Mouse (Mus musculus): ENCODE data around the gene Tmem63a. TPM values are rescaled to one million over a fixed set of nuclear protein-coding genes. Genes with fewer than 3 reads are reported as not detected.
A peak's percentile ranks its signal among the peaks of the same experiment; 100 is the strongest.

Gene Tmem63a
- total RNA-seq, 1 experiment, result 14.7 TPM

DNA sequence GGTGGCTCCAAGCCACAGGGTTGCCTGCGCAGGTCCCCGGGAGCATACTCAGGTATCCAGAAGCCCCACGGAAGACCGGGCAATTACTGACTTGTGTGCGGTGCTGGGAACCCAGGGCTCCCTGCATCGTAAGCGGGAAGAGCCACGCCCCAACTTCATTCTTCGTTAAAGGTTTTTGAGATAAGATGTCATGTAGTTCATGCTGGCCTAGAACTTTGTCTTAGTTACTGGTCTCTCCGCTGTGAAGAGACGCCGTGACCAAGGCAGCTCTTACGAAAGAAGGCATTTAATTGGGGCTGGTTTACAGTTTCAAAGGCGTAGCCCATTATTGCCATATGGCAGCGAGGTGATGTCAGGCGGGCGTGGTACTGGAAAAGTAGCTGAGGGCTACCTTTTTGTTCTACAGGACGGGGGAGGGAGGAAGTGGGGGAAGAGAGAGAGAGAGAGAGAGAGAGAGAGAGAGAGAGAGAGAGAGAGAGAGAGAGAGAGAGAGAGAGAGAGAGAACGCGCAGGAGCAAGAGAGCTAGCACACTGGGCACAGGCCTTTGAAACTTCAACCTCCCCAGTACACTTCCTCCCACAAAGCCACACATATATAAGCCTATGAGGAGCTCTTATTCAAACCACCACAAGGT, 30.4 kb upstream of the Tmem63a start:
- Histone ChIP-seq H3K4me3 (ENCODE audit: insufficient read depth in 1 of 2, low read depth in 1 of 2, low read length in 2 of 2, poor library complexity in 1 of 2, severe bottlenecking in 1 of 2) (no peak overlapping the region), H3K4me1 (ENCODE audit: control insufficient read depth in 2 of 2, insufficient read depth in 2 of 2, low read length in 2 of 2, poor library complexity in 1 of 2) (peaks cover 7 to 31% of the 10 kb centered on the region in 2 experiments), H3K9ac (ENCODE audit: insufficient read depth, low read depth, low read length, poor library complexity, severe bottlenecking) (0 out of 2 replicates have a peak overlapping the region, but pooled peaks have one; percentile 16), H3K36me3 (ENCODE audit: control insufficient read depth, insufficient read depth, low read length, poor library complexity, severe bottlenecking) (peaks cover 22% of the 10 kb centered on the region), H3K27ac (ENCODE audit: insufficient read depth, low read depth, low read length, poor library complexity, severe bottlenecking) (no peak overlapping the region), H3K9me3 (ENCODE audit: control insufficient read depth, insufficient read depth, low read depth, low read length) (no peaks in the 10 kb centered on the region)
- TF ChIP-seq ZNF384 (IDR thresholded peaks at IDR 0.05; ENCODE audit: low read depth, low read length), result no peak
- TF ChIP-seq HCFC1 (IDR thresholded peaks at IDR 0.05; ENCODE audit: borderline replicate concordance, insufficient read depth, low read length), result no peak
- no peak for TF ChIP-seq CHD2 (IDR thresholded peaks at IDR 0.05; ENCODE audit: low read depth, low read length)
- no peak for TF ChIP-seq MAFK (IDR thresholded peaks at IDR 0.05; ENCODE audit: insufficient read depth, low read depth, low read length)
- no peak for TF ChIP-seq ZC3H11A (IDR thresholded peaks at IDR 0.05; ENCODE audit: borderline replicate concordance, low read depth, low read length)
- DNase-seq (ENCODE audit: low read depth, low spot score), result no peak
- in situ Hi-C loops (cut with MboI; ENCODE audit: low sequenced_read_pairs in 2 of 2, unreplicated experiment in 2 of 2), result no loop called here

DNA sequence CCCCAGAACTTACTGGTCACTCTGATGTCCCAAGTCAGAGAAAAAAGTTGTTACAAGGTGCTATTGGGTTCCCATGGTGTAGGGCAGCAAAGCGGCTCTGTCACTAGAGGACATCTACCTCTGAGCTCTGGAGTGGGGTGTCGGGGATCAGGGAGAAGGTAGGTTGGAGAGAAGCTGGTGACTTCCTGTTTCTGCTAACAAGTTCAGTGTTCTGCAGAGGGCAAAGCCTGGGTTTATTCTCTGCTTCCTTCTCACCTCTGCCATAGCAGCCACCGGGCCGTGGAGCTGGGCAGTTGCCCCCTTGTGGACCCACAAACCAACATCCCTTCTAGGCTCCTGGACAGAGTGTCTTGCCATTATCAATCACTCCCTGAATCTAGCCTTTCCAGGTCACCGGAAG, 29.4 kb upstream of the Tmem63a start:
- Histone ChIP-seq H3K9me3 (ENCODE audit: control insufficient read depth, insufficient read depth, low read depth, low read length) (no peaks in the 10 kb centered on the region), H3K27ac (ENCODE audit: insufficient read depth, low read depth, low read length, poor library complexity, severe bottlenecking) (no peak overlapping the region), H3K9ac (ENCODE audit: insufficient read depth, low read depth, low read length, poor library complexity, severe bottlenecking) (no peak overlapping the region), H3K4me3 (ENCODE audit: insufficient read depth in 1 of 2, low read depth in 1 of 2, low read length in 2 of 2, poor library complexity in 1 of 2, severe bottlenecking in 1 of 2) (no peak overlapping the region), H3K4me1 (ENCODE audit: control insufficient read depth in 2 of 2, insufficient read depth in 2 of 2, low read length in 2 of 2, poor library complexity in 1 of 2) (peaks cover 7 to 25% of the 10 kb centered on the region in 2 experiments), H3K36me3 (ENCODE audit: control insufficient read depth, insufficient read depth, low read length, poor library complexity, severe bottlenecking) (peaks cover 13% of the 10 kb centered on the region)
- no peak for DNase-seq (ENCODE audit: low read depth, low spot score)
- in situ Hi-C loops (cut with MboI; ENCODE audit: low sequenced_read_pairs in 2 of 2, unreplicated experiment in 2 of 2), result no loop called here
- no peak for TF ChIP-seq CHD2 (IDR thresholded peaks at IDR 0.05; ENCODE audit: low read depth, low read length)
- no peak for TF ChIP-seq HCFC1 (IDR thresholded peaks at IDR 0.05; ENCODE audit: borderline replicate concordance, insufficient read depth, low read length)
- no peak for TF ChIP-seq ZNF384 (IDR thresholded peaks at IDR 0.05; ENCODE audit: low read depth, low read length)
- TF ChIP-seq ZC3H11A (IDR thresholded peaks at IDR 0.05; ENCODE audit: borderline replicate concordance, low read depth, low read length), result no peak
- no peak for TF ChIP-seq MAFK (IDR thresholded peaks at IDR 0.05; ENCODE audit: insufficient read depth, low read depth, low read length)

DNA sequence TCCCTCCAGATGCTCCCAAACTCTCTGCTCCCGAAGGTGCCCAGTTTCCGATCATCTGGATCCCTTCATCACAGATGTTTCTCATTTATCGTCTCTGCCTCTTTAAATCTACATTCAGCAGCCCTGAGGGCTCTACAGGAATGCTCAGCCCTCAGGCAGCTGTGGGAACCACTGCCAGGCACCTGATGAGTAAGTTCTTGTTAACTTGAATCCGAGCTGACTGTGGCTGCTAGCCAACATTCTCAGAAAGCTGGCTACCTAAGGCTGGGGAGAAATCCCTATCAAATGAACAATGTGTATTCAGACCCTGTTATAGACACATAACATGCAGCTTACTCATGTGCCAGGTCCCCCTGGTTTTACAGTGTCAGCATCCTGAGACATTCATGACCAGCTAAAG, 28.3 kb upstream of the Tmem63a start:
- H3K4me3 ChIP-seq (ENCODE audit: insufficient read depth in 1 of 2, low read depth in 1 of 2, low read length in 2 of 2, poor library complexity in 1 of 2, severe bottlenecking in 1 of 2), result no peak overlapping the region
- peaks cover 7 to 25% of the 10 kb centered on the region in 2 experiments for H3K4me1 ChIP-seq (ENCODE audit: control insufficient read depth in 2 of 2, insufficient read depth in 2 of 2, low read length in 2 of 2, poor library complexity in 1 of 2)
- TF ChIP-seq HCFC1 (IDR thresholded peaks at IDR 0.05; ENCODE audit: borderline replicate concordance, insufficient read depth, low read length) (no peak), ZC3H11A (IDR thresholded peaks at IDR 0.05; ENCODE audit: borderline replicate concordance, low read depth, low read length) (no peak), ZNF384 (IDR thresholded peaks at IDR 0.05; ENCODE audit: low read depth, low read length) (no peak), CHD2 (IDR thresholded peaks at IDR 0.05; ENCODE audit: low read depth, low read length) (no peak), MAFK (IDR thresholded peaks at IDR 0.05; ENCODE audit: insufficient read depth, low read depth, low read length) (no peak)
- in situ Hi-C loops (cut with MboI; ENCODE audit: low sequenced_read_pairs in 2 of 2, unreplicated experiment in 2 of 2), result no loop called here
- no peak overlapping the region for H3K27ac ChIP-seq (ENCODE audit: insufficient read depth, low read depth, low read length, poor library complexity, severe bottlenecking)
- no peak overlapping the region for H3K9ac ChIP-seq (ENCODE audit: insufficient read depth, low read depth, low read length, poor library complexity, severe bottlenecking)
- no peak for DNase-seq (ENCODE audit: low read depth, low spot score)
- H3K9me3 ChIP-seq (ENCODE audit: control insufficient read depth, insufficient read depth, low read depth, low read length), result no peaks in the 10 kb centered on the region
- H3K36me3 ChIP-seq (ENCODE audit: control insufficient read depth, insufficient read depth, low read length, poor library complexity, severe bottlenecking), result peaks cover 3% of the 10 kb centered on the region; the same call in 1 of the 2 replicates

DNA sequence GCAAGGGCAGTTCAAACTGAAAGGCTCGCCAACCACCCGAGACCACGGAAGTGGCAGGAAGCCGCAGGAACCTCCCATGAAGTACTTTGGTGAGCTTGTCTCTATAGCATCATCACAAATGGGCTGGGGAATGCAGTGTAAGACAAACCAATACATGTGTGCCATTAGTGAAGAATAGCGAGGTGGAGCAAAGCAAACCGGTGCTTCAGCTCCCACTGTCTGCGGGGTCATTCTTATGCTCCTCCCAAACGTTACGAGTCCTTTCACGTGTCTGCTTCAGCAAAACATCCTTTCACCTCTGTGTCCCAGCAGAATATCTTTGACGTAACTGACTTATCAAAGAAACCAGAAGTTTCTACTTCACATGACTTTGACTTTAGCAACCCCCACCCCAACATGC, 25.7 kb upstream of the Tmem63a start:
- H3K9me3 ChIP-seq (ENCODE audit: control insufficient read depth, insufficient read depth, low read depth, low read length), result no peaks in the 10 kb centered on the region
- peaks cover 4 to 20% of the 10 kb centered on the region in 2 experiments for H3K4me1 ChIP-seq (ENCODE audit: control insufficient read depth in 2 of 2, insufficient read depth in 2 of 2, low read length in 2 of 2, poor library complexity in 1 of 2)
- H3K36me3 ChIP-seq (ENCODE audit: control insufficient read depth, insufficient read depth, low read length, poor library complexity, severe bottlenecking), result no peaks in the 10 kb centered on the region; the same call in 1 of the 2 replicates
- DNase-seq (ENCODE audit: low read depth, low spot score), result no peak
- no peak overlapping the region for H3K9ac ChIP-seq (ENCODE audit: insufficient read depth, low read depth, low read length, poor library complexity, severe bottlenecking)
- in situ Hi-C loops (cut with MboI; ENCODE audit: low sequenced_read_pairs in 2 of 2, unreplicated experiment in 2 of 2), result no loop called here
- no peak overlapping the region for H3K4me3 ChIP-seq (ENCODE audit: insufficient read depth in 1 of 2, low read depth in 1 of 2, low read length in 2 of 2, poor library complexity in 1 of 2, severe bottlenecking in 1 of 2)
- no peak overlapping the region for H3K27ac ChIP-seq (ENCODE audit: insufficient read depth, low read depth, low read length, poor library complexity, severe bottlenecking)
- no peak for TF ChIP-seq ZNF384 (IDR thresholded peaks at IDR 0.05; ENCODE audit: low read depth, low read length)
- no peak for TF ChIP-seq ZC3H11A (IDR thresholded peaks at IDR 0.05; ENCODE audit: borderline replicate concordance, low read depth, low read length)
- TF ChIP-seq HCFC1 (IDR thresholded peaks at IDR 0.05; ENCODE audit: borderline replicate concordance, insufficient read depth, low read length), result no peak
- no peak for TF ChIP-seq MAFK (IDR thresholded peaks at IDR 0.05; ENCODE audit: insufficient read depth, low read depth, low read length)
- no peak for TF ChIP-seq CHD2 (IDR thresholded peaks at IDR 0.05; ENCODE audit: low read depth, low read length)

Measured in ES-E14 (cell line).